Mouse (Mus musculus): Measurements from ENCODE around the gene Fam173b.

- TF ChIP-seq MAX (IDR thresholded peaks at IDR 0.05; ENCODE audit: low read depth) (no peak), POLR2A (IDR thresholded peaks at IDR 0.05; ENCODE audit: insufficient read length, low read depth) (no peak), TCF12 (IDR thresholded peaks at IDR 0.05; ENCODE audit: insufficient read depth, poor library complexity, severe bottlenecking) (no peak), SRF (IDR thresholded peaks at IDR 0.05; ENCODE audit: control insufficient read depth, insufficient read length, low read depth) (no peak)
Observed at GRCm38 (mm10) chr15:31573692-31574091, 28.0 kb upstream of the Fam173b start.
